13 mouse cellular contexts compared by ENCODE assay signal in genomic region chr12:110599791-110600190, GRCm38 (mm10). TPM values are rescaled to one million over a fixed set of nuclear protein-coding genes. Genes with fewer than 3 reads are reported as not detected.
A peak's percentile ranks its signal among the peaks of the same experiment; 100 is the strongest.
DNase-seq lines count a peak whose midpoint lies in the region; ATAC-seq and TF ChIP-seq lines count a peak whose summit lies in the region.
"Had no signal": no experiment of that assay in that cellular context is flagged by ENCODE, and none has a peak within 500 bp of the region (broad histone marks: within the 10 kb centered on the region; RNA-seq: fewer than 3 reads in every experiment).

No protein-coding gene starts in this region.

- peak; percentile 56 to 74 for DNase-seq in adrenal gland, adult (ENCODE audit: inconsistent age in 2 of 2, low spot score in 1 of 2)
- no peak for DNase-seq in adrenal gland, postnatal 4 days (ENCODE audit: low spot score in 2 of 2)
- DNase-seq in hindbrain, embryonic 14.5 days (ENCODE audit: low spot score), result no peak
- DNase-seq in hindbrain, embryonic 11.5 days (ENCODE audit: low spot score), result no peak
- no peak for DNase-seq in testis, postnatal 10 days (ENCODE audit: low spot score)
- DNase-seq in thymus, postnatal 36 days, result no peak
- no peak for DNase-seq in kidney, postnatal 25 days
- DNase-seq: cerebellum, postnatal 10 days; heart, postnatal 4 days; kidney, postnatal 14 days; thymus, adult 18-20 months had no signal

- no peak overlapping the region for H3K27ac ChIP-seq in hindbrain, embryonic 14.5 days
- no peak overlapping the region for H3K27ac ChIP-seq in hindbrain, embryonic 11.5 days (ENCODE audit: low read depth, low read length)
- H3K27ac ChIP-seq in testis, adult 2 months (ENCODE audit: control insufficient read depth, insufficient read depth, low read depth, low read length), result no peak overlapping the region
- H3K27ac ChIP-seq: midbrain, embryonic 12.5 days had no signal

- ATAC-seq in hindbrain, embryonic 14.5 days (ENCODE audit: low FRiP score), result no peak
- no peak for ATAC-seq in hindbrain, embryonic 11.5 days (ENCODE audit: low FRiP score)

- H3K4me2 ChIP-seq in hindbrain, embryonic 14.5 days (replicated peaks), result peak overlapping the region; percentile 58; the same call in 1 of the 2 replicates
- no peak overlapping the region for H3K4me2 ChIP-seq in hindbrain, embryonic 11.5 days (replicated peaks; ENCODE audit: low read depth, low read length)
- H3K4me2 ChIP-seq: midbrain, embryonic 12.5 days had no signal

- no peak for TF ChIP-seq CTCF in testis, adult 2 months (IDR thresholded peaks at IDR 0.05; ENCODE audit: control insufficient read depth, insufficient read depth, insufficient replicate concordance, low read depth, low read length)

- 75% methylated on average over 4 of the region's 4 CpGs for WGBS in hindbrain, embryonic 14.5 days
- 77% methylated on average over 4 of the region's 4 CpGs for WGBS in hindbrain, embryonic 11.5 days

- 0 out of 2 replicates have a peak overlapping the region, but pooled peaks have one; percentile 44 for H3K9ac ChIP-seq in hindbrain, embryonic 14.5 days
- no peak overlapping the region for H3K9ac ChIP-seq in hindbrain, embryonic 11.5 days (ENCODE audit: low read depth, low read length)

- TF ChIP-seq POLR2A in testis, adult 2 months (IDR thresholded peaks at IDR 0.05; ENCODE audit: control insufficient read depth, low read depth, low read length), result no peak

- H3K27me3 ChIP-seq in hindbrain, embryonic 14.5 days (ENCODE audit: control insufficient read depth, insufficient read depth, low read length), result no peaks in the 10 kb centered on the region
- 0 out of 2 replicates have a peak, but pooled peaks cover 2% of the 10 kb centered on the region for H3K27me3 ChIP-seq in hindbrain, embryonic 11.5 days (ENCODE audit: control insufficient read depth, insufficient read depth, low read length)
- H3K27me3 ChIP-seq in testis, adult 2 months (ENCODE audit: control insufficient read depth, insufficient read depth, low read length), result no peaks in the 10 kb centered on the region

- no peaks in the 10 kb centered on the region for H3K36me3 ChIP-seq in hindbrain, embryonic 14.5 days (replicated peaks; ENCODE audit: control insufficient read depth, insufficient read depth)
- no peaks in the 10 kb centered on the region for H3K36me3 ChIP-seq in hindbrain, embryonic 11.5 days (ENCODE audit: control insufficient read depth, insufficient read depth, low read length)
- H3K36me3 ChIP-seq in testis, adult 2 months (ENCODE audit: control insufficient read depth, insufficient read depth, low read length), result no peaks in the 10 kb centered on the region
- H3K36me3 ChIP-seq: midbrain, embryonic 12.5 days had no signal

- no peak overlapping the region for H3K4me3 ChIP-seq in hindbrain, embryonic 14.5 days (replicated peaks; ENCODE audit: low read length)
- H3K4me3 ChIP-seq in hindbrain, embryonic 11.5 days (ENCODE audit: low read depth, low read length), result no peak overlapping the region
- peak overlapping the region; percentile 10; the same call in 1 of the 2 replicates for H3K4me3 ChIP-seq in testis, adult 2 months (ENCODE audit: control insufficient read depth, low read depth, low read length)
- H3K4me3 ChIP-seq: midbrain, embryonic 12.5 days had no signal

- H3K4me1 ChIP-seq in hindbrain, embryonic 14.5 days (replicated peaks; ENCODE audit: control insufficient read depth, insufficient read depth, low read length), result peaks cover 28% of the 10 kb centered on the region
- peaks cover 5% of the 10 kb centered on the region; the same call in 1 of the 2 replicates for H3K4me1 ChIP-seq in hindbrain, embryonic 11.5 days (replicated peaks; ENCODE audit: control insufficient read depth, insufficient read depth, low read length)
- peaks cover 4% of the 10 kb centered on the region for H3K4me1 ChIP-seq in testis, adult 2 months (ENCODE audit: control insufficient read depth, insufficient read depth, low read length)

- no peaks in the 10 kb centered on the region for H3K9me3 ChIP-seq in hindbrain, embryonic 14.5 days (ENCODE audit: control insufficient read depth, low read length)
- no peaks in the 10 kb centered on the region for H3K9me3 ChIP-seq in hindbrain, embryonic 11.5 days (ENCODE audit: control insufficient read depth, low read length)
- H3K9me3 ChIP-seq: midbrain, embryonic 12.5 days had no signal

RNA-seq across cellular contexts. Expression of gene Dync1h1, which starts 1.5 kb away (rescaled TPM):
- total RNA-seq in adrenal gland, postnatal 4 days (2021), result 100 to 1,000 TPM; 116 to 140 TPM
- 114 and 117 TPM in 2 replicates for polyA plus RNA-seq in hindbrain, embryonic 14.5 days (2014; fragmentation: Nextera tagmentation; extraction: Ambion mirVana)
- polyA plus RNA-seq in hindbrain, embryonic 11.5 days (2014; fragmentation: Nextera tagmentation; extraction: Ambion mirVana), result 81.7 and 93.0 TPM in 2 replicates
- 214 and 240 TPM in 2 replicates for polyA plus RNA-seq in testis, adult 2 months (2012; rRNA removed)

Comparison
In these comparisons a context has a peak if more than half of its experiments do, and no peak if none do; other contexts are left out.
1. DNase-seq: peak in adrenal gland, adult (2 of 2); none in adrenal gland, postnatal 4 days (0 of 2), hindbrain, embryonic 14.5 days (single experiment), hindbrain, embryonic 11.5 days (single experiment), testis, postnatal 10 days (single experiment), thymus, postnatal 36 days (0 of 2) and kidney, postnatal 25 days (0 of 2).